Mouse (Mus musculus): ENCODE measurements around the gene Nop16. TPM values are rescaled to one million over a fixed set of nuclear protein-coding genes. Genes with fewer than 3 reads are reported as not detected.

Nop16 gene
- polyA plus RNA-seq (2012; rRNA removed) = 10.4 and 12.2 TPM in 2 replicates

DNA sequence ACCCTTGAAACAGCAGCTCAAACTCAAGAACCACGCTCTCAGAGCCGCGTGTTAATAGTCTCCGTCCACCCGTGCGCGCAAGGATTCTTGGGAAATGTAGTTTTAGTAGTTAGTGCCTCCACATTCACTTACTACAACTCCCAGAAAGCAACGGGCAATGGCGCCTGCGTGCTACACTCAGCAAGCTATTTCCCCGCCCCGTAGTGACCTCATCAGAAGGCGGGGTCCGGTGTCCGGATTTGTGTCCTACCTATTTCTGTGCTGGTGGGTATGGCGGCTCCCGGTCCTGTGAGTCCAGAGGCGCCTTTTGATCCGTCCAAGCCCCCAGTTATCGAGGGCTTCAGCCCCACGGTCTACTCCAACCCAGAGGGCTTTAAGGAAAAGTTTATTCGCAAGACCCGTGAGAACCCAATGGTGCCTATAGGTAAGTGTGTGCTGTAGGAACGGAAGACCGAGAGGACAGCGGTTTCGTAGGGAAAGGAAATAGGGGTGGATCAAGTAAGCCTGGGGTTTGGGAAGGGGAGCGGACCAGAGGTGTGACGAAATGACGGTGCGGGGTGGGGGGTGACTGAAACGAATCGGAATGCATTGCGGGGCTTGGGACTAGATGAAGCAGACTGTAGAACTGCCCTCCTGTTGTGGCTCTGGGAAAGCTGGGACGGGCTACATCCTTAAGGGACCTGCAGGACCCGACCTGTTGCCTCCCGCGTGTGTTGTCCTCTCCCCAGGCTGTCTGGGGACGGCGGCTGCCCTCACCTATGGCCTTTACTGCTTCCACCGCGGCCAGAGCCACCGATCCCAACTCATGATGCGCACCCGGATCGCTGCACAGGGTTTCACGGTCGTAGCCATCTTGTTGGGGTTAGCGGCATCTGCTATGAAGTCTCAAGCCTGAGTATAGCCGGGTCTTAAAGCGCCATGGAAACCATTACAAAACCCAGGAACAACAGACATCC, at the start of gene Nop16, which contains the start of gene Higd2a:
Nop16 (minus strand) TSS at position 95 of the 956 bp plus-strand sequence.
Higd2a (plus strand) TSS at position 212 of the 956 bp plus-strand sequence.

DNA sequence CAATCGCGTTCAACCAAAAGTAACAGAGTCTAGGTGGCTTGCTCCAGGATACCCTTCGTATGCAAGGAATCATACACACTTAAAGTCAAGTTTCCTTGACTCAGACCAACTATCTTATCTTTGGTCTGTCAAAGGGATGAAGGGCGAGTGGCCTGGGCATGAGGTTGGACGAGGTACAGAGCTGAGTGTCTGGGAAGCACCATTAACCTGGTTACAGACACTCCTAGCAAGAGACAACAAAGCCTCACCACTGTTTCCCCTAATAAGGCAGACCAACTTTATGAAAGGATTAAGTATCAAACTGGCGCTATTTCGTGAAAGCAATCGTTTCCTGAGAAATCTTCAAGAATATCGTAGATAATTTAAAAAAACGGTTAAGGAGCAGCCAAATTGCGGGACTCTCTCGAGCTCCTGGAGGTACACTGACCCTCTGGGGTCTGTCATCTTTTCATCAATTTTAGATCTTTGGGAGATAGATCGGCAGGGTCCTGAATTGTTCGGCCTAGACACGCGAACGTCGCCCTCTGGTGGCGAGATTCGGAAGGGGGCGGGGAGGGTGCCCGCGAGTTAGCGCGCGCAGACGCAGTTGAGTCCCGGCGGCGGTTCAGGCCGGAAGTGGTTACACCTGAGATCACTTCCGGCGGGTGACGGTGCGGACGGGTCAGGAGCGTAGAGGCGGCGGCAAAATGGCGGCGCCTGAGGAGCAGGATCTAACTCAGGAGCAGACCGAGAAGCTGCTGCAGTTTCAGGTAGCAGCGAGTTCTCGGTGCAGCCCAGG, 31.5 kb upstream of the Nop16 start, which contains the start of gene Faf2:
Faf2 (plus strand) TSS at position 630 of the 778 bp plus-strand sequence.

DNA sequence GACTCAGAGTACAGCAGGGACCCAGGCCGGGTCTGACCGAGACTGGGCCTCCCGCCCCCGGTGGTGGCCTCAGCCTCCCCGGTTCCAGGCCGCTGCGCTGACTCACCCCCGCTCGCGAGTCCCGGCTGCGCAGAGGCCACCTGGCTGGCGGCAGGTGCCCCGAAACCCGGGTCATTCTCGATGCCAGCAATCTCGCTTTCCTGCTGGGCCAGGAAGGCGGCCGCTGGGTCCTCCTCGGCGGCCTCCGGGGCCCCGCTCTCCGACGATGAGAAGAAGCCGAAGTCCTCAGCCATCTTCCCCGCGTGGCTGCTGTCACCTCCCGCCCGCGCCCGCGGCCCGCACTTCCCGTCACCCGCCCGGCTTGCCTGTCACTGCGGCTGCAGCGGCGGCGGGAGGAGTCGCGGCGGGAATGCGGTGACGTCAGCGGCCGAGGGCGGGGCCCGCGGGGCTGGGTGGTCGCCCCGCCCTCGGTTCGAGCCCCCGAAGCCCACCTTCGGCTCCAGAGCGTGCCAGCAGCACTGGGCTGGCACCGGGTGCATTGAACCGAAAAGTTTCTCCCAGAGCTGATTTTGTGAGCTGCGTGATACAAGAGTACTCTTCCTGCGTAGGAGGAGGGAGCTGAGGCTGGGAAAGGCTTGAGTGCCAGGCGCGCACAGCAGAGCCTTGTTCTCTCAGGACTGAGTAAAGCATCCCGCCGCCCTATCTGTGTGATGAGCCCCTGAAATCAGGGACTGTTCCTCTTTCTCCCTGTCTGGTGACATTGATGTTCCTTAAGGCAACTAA, 21.3 kb upstream of the Nop16 start, which contains the start of gene Cltb:
Cltb (minus strand) TSS at position 373 of the 783 bp plus-strand sequence.

DNA sequence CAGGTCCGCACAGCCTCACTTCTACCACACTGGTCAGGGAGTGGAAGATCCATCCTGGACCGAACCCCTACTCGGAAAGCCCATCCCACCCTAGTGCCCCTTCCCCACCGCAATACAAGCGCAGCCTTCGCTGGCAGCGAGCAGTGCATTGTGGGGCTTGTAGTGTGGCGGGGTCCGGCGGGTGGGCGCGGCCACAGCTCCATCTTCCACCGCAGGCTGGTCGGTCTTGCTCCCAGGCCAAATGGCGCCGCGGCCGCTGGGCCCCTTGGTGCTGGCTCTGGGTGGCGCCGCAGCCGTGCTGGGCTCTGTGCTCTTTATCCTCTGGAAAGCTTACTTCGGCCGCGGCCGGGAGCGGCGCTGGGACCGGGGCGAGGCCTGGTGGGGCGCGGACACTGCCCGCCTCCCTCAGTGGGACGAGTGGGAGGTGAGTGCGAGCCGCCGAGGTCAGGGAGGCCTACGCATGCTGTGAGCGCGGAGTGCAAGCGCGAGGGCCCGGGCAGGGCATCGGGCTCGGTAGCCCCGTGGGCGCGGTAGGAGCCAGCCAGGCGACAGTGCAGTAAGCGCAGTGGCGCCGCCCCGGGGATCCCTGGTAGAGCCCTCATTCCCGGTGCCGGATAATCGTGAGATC, 14.9 kb downstream of the Nop16 start, which contains the start of gene Arl10:
Arl10 (plus strand) TSS at position 162 of the 628 bp plus-strand sequence.

DNA sequence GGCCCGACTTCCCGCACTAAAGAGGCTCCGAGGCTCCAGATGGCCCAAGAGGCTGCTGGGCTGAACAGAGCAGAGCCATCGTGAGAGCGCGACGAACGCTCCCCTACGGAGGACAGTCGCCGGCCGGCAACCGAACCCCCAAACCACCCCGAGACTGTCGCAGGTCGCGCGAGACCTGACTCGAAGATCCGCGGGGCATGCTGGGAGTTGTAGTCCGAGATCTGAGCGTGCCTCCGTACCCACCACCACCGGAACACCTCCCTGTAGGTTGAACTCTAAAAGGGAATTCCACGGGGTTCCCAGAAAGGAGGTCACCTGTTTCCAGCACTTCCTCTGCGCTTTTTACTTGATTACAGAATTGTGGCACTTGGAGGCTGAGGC, 24.7 kb downstream of the Nop16 start, which contains the start of gene 4833439L19Rik:
4833439L19Rik (minus strand) TSS at position 235 of the 381 bp plus-strand sequence.

Other genes starting within 250 kb of the Nop16 start
- 16.3 and 19.6 TPM in 2 replicates for gene Cplx2, start 218.7 kb downstream of the Nop16 start, polyA plus RNA-seq (2012; rRNA removed)
- gene Thoc3, start 121.2 kb downstream of the Nop16 start, polyA plus RNA-seq (2012; rRNA removed) = 79.3 and 88.9 TPM in 2 replicates
- gene Simc1, start 86.3 kb downstream of the Nop16 start, polyA plus RNA-seq (2012; rRNA removed) = 11.6 and 12.0 TPM in 2 replicates
- 111 and 117 TPM in 2 replicates for gene 4833439L19Rik, start 24.7 kb downstream of the Nop16 start, polyA plus RNA-seq (2012; rRNA removed)
- 38.6 and 40.7 TPM in 2 replicates for gene Arl10, start 15.1 kb downstream of the Nop16 start, polyA plus RNA-seq (2012; rRNA removed)
- gene Higd2a, start 117 bp upstream of the Nop16 start, polyA plus RNA-seq (2012; rRNA removed) = 57.0 and 95.4 TPM in 2 replicates
- 36.0 and 38.9 TPM in 2 replicates for gene Cltb, start 21.3 kb upstream of the Nop16 start, polyA plus RNA-seq (2012; rRNA removed)
- gene Faf2, start 31.7 kb upstream of the Nop16 start, polyA plus RNA-seq (2012; rRNA removed) = 21.5 and 24.4 TPM in 2 replicates
- 295 and 422 TPM in 2 replicates for gene Rnf44, start 103.8 kb upstream of the Nop16 start, polyA plus RNA-seq (2012; rRNA removed)
- gene Cdhr2, start 111.4 kb upstream of the Nop16 start, polyA plus RNA-seq (2012; rRNA removed) = 0.18 and 0.26 TPM in 2 replicates
- gene Gprin1, start 159.8 kb upstream of the Nop16 start, polyA plus RNA-seq (2012; rRNA removed) = 0.91 and 1.1 TPM in 2 replicates
- 0.16 TPM in 1 of 2 replicates, not detected in the other for gene Sncb, start 176.5 kb upstream of the Nop16 start, polyA plus RNA-seq (2012; rRNA removed)
- 19.3 and 22.6 TPM in 2 replicates for gene Eif4e1b, start 193.9 kb upstream of the Nop16 start, polyA plus RNA-seq (2012; rRNA removed)
- gene Tspan17, start 199.3 kb upstream of the Nop16 start, polyA plus RNA-seq (2012; rRNA removed) = 16.9 and 18.2 TPM in 2 replicates